Mouse (Mus musculus) cerebellum, adult 2 months (tissue): ENCODE results near the gene Gm44790.

Experiments
- CTCF ChIP-seq: fragments of 200-500 bp; IDR thresholded peaks from 2 replicates; pipeline ENCODE4 v1.5.1; 2011; ENCODE audit warnings: low read depth, mild to moderate bottlenecking, control low read depth, low read length, moderate library complexity, borderline replicate concordance; ENCODE audit not compliant: insufficient read depth
- POLR2A ChIP-seq: fragments of 200-500 bp; IDR thresholded peaks from 2 replicates; pipeline ENCODE4 v1.6.1; 2011; ENCODE audit warnings: low read length, control low read depth, borderline replicate concordance; ENCODE audit not compliant: insufficient read depth

- TF ChIP-seq CTCF (no peak), POLR2A (no peak)
Measured at GRCm38 (mm10) chr6:86471760-86472099, 45.3 kb downstream of the Gm44790 start.
